In the genomic region with DNA sequence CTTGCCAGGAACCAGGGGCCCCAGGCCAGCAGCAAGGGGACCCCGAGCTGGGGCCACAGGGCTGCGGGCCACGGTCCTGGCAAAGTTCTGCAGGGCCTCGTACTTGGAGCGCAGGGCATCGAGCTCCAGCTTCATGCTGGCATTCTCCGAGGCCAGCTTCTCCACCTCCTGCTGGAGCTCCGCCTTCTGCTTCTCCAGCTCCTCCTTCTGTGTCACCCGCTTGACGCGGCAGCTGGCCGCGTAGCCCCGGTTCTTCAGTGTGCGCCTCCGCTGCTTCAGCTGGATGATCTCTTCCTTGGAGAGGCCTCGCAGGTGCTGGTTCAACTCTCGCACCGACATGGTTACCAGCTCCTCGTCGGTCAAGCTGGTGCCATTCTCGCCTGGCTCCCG, we compare ENCODE assay signal across 8 mouse cellular contexts. TPM values are rescaled to one million over a fixed set of nuclear protein-coding genes. Genes with fewer than 3 reads are reported as not detected.
DNase-seq lines count a peak whose midpoint lies in the region; ATAC-seq and TF ChIP-seq lines count a peak whose summit lies in the region.

No protein-coding gene starts in this region.

- no peak for ATAC-seq in midbrain, postnatal 0 days (ENCODE audit: low FRiP score)
- ATAC-seq in intestine, embryonic 16.5 days, result no peak
- ATAC-seq in lung, embryonic 15.5 days (ENCODE audit: borderline replicate concordance, extremely low read depth, low FRiP score, low TSS enrichment), result no peak

- no peak overlapping the region for H3K9ac ChIP-seq in midbrain, postnatal 0 days (replicated peaks; ENCODE audit: low read length, poor library complexity, severe bottlenecking)
- H3K9ac ChIP-seq in intestine, embryonic 16.5 days (ENCODE audit: low read depth, low read length), result peak overlapping the region; percentile 42
- no peak overlapping the region for H3K9ac ChIP-seq in lung, embryonic 15.5 days

- H3K36me3 ChIP-seq in midbrain, embryonic 10.5 days, result peaks cover 36% of the 10 kb centered on the region
- H3K36me3 ChIP-seq in midbrain, postnatal 0 days (ENCODE audit: insufficient read depth, low read length), result peaks cover 25% of the 10 kb centered on the region
- H3K36me3 ChIP-seq in intestine, embryonic 16.5 days (ENCODE audit: control insufficient read depth, insufficient read depth, low read length), result peaks cover 5% of the 10 kb centered on the region; the same call in 1 of the 2 replicates
- H3K36me3 ChIP-seq in lung, embryonic 15.5 days, result peaks cover 18% of the 10 kb centered on the region
- H3K36me3 ChIP-seq in splenic B cell, adult 2 months (ENCODE audit: control insufficient read depth, insufficient read depth, low read length, poor library complexity, severe bottlenecking), result no peaks in the 10 kb centered on the region

- WGBS in midbrain, embryonic 10.5 days, result 72% methylated on average over 23 of the region's 23 CpGs
- WGBS in midbrain, postnatal 0 days, result 76% methylated on average over 23 of the region's 23 CpGs
- 80% methylated on average over 23 of the region's 23 CpGs for WGBS in intestine, embryonic 16.5 days
- 74% methylated on average over 23 of the region's 23 CpGs for WGBS in lung, embryonic 15.5 days

- peak overlapping the region; percentile 97; the same call in 1 of the 2 replicates for H3K4me3 ChIP-seq in midbrain, embryonic 10.5 days
- H3K4me3 ChIP-seq in midbrain, postnatal 0 days (ENCODE audit: low read depth, low read length), result no peak overlapping the region
- peak overlapping the region; percentile 13; the same call in 1 of the 2 replicates for H3K4me3 ChIP-seq in intestine, embryonic 16.5 days (ENCODE audit: low read length)
- H3K4me3 ChIP-seq in lung, embryonic 15.5 days, result peak overlapping the region; percentile 1; the same call in 1 of the 2 replicates

- no peak for DNase-seq in midbrain, embryonic 10.5 days (ENCODE audit: low spot score)
- no peak for DNase-seq in midbrain, postnatal 0 days (ENCODE audit: low spot score)
- peak; percentile 61 for DNase-seq in c-Kit-negative CD71-positive TER-119-positive erythroid progenitor cells, embryonic 14.5 days (ENCODE audit: low read depth, low spot score)
- peak; percentile 56 for DNase-seq in splenic B cell, adult 2 months (ENCODE audit: low read depth, low spot score)
- no peak for DNase-seq in layer of hippocampus, adult 11-12 months (ENCODE audit: low spot score)
- no peak for DNase-seq in urinary bladder, postnatal 14 days (ENCODE audit: low spot score)

- no peak overlapping the region; the same call in 1 of the 2 replicates for H3K27ac ChIP-seq in midbrain, embryonic 10.5 days (replicated peaks)
- H3K27ac ChIP-seq in midbrain, postnatal 0 days (ENCODE audit: low read depth, low read length), result no peak overlapping the region
- peak overlapping the region; percentile 31 for H3K27ac ChIP-seq in intestine, embryonic 16.5 days (ENCODE audit: low read length)
- 0 out of 2 replicates have a peak overlapping the region, but pooled peaks have one; percentile 15 for H3K27ac ChIP-seq in lung, embryonic 15.5 days

- TF ChIP-seq CTCF in midbrain, postnatal 0 days (IDR thresholded peaks at IDR 0.05), result no peak

- no peaks in the 10 kb centered on the region for H3K27me3 ChIP-seq in midbrain, embryonic 10.5 days (ENCODE audit: low read depth, poor library complexity, severe bottlenecking)
- no peaks in the 10 kb centered on the region for H3K27me3 ChIP-seq in midbrain, postnatal 0 days (ENCODE audit: insufficient read depth, low read length)
- no peaks in the 10 kb centered on the region for H3K27me3 ChIP-seq in intestine, embryonic 16.5 days (replicated peaks; ENCODE audit: control insufficient read depth, insufficient read depth, low read length)
- H3K27me3 ChIP-seq in lung, embryonic 15.5 days, result no peaks in the 10 kb centered on the region
- no peaks in the 10 kb centered on the region for H3K27me3 ChIP-seq in splenic B cell, adult 2 months (ENCODE audit: control insufficient read depth, insufficient read depth, low read length, poor library complexity, severe bottlenecking)

- no peak overlapping the region for H3K4me2 ChIP-seq in midbrain, postnatal 0 days (ENCODE audit: low read depth, low read length, poor library complexity, severe bottlenecking)
- H3K4me2 ChIP-seq in intestine, embryonic 16.5 days (ENCODE audit: low read depth, low read length), result peak overlapping the region; percentile 24
- no peak overlapping the region for H3K4me2 ChIP-seq in lung, embryonic 15.5 days

- H3K4me1 ChIP-seq in midbrain, embryonic 10.5 days, result peaks cover 64% of the 10 kb centered on the region
- peaks cover 8% of the 10 kb centered on the region for H3K4me1 ChIP-seq in midbrain, postnatal 0 days (ENCODE audit: insufficient read depth, low read length)
- H3K4me1 ChIP-seq in intestine, embryonic 16.5 days (ENCODE audit: control insufficient read depth, insufficient read depth, low read length), result peaks cover 41% of the 10 kb centered on the region
- peaks cover 49% of the 10 kb centered on the region for H3K4me1 ChIP-seq in lung, embryonic 15.5 days

- no peaks in the 10 kb centered on the region for H3K9me3 ChIP-seq in midbrain, embryonic 10.5 days (replicated peaks)
- no peaks in the 10 kb centered on the region for H3K9me3 ChIP-seq in midbrain, postnatal 0 days (ENCODE audit: low read length)
- no peaks in the 10 kb centered on the region for H3K9me3 ChIP-seq in intestine, embryonic 16.5 days (ENCODE audit: control insufficient read depth, low read length)
- no peaks in the 10 kb centered on the region for H3K9me3 ChIP-seq in lung, embryonic 15.5 days

RNA-seq across cellular contexts. Expression of gene Mafg, which starts 4.1 kb away (rescaled TPM):
- polyA plus RNA-seq in midbrain, embryonic 10.5 days (2016; fragmentation: Nextera tagmentation; extraction: Ambion mirVana), result 19.8 and 23.0 TPM in 2 replicates
- total RNA-seq in midbrain, postnatal 0 days (2014; rRNA removed), result 42.1 and 46.5 TPM in 2 replicates
- 40.8 and 41.7 TPM in 2 replicates for polyA plus RNA-seq in midbrain, postnatal 0 days (2015; fragmentation: Nextera tagmentation; extraction: Ambion mirVana)
- polyA plus RNA-seq in intestine, embryonic 16.5 days (2015; fragmentation: Nextera tagmentation; extraction: Ambion mirVana), result 16.3 and 16.9 TPM in 2 replicates
- 23.3 and 24.5 TPM in 2 replicates for polyA plus RNA-seq in lung, embryonic 15.5 days (2015; fragmentation: Nextera tagmentation; extraction: Ambion mirVana)

RNA-seq across cellular contexts. Expression of gene Sirt7, which starts 4.3 kb away (rescaled TPM):
- 34.2 and 37.4 TPM in 2 replicates for polyA plus RNA-seq in midbrain, embryonic 10.5 days (2016; fragmentation: Nextera tagmentation; extraction: Ambion mirVana)
- 31.3 and 39.7 TPM in 2 replicates for total RNA-seq in midbrain, postnatal 0 days (2014; rRNA removed)
- 34.7 and 36.0 TPM in 2 replicates for polyA plus RNA-seq in midbrain, postnatal 0 days (2015; fragmentation: Nextera tagmentation; extraction: Ambion mirVana)
- 47.7 and 52.9 TPM in 2 replicates for polyA plus RNA-seq in intestine, embryonic 16.5 days (2015; fragmentation: Nextera tagmentation; extraction: Ambion mirVana)
- polyA plus RNA-seq in lung, embryonic 15.5 days (2015; fragmentation: Nextera tagmentation; extraction: Ambion mirVana), result 32.6 and 34.3 TPM in 2 replicates

RNA-seq across cellular contexts. Expression of gene Pcyt2, which starts 11.6 kb away (rescaled TPM):
- polyA plus RNA-seq in midbrain, embryonic 10.5 days (2016; fragmentation: Nextera tagmentation; extraction: Ambion mirVana), result 140 and 151 TPM in 2 replicates
- 130 and 137 TPM in 2 replicates for total RNA-seq in midbrain, postnatal 0 days (2014; rRNA removed)
- 129 and 143 TPM in 2 replicates for polyA plus RNA-seq in midbrain, postnatal 0 days (2015; fragmentation: Nextera tagmentation; extraction: Ambion mirVana)
- polyA plus RNA-seq in intestine, embryonic 16.5 days (2015; fragmentation: Nextera tagmentation; extraction: Ambion mirVana), result 393 and 441 TPM in 2 replicates
- polyA plus RNA-seq in lung, embryonic 15.5 days (2015; fragmentation: Nextera tagmentation; extraction: Ambion mirVana), result 103 and 126 TPM in 2 replicates

RNA-seq across cellular contexts. Expression of gene Pycr1, which starts 14.2 kb away (rescaled TPM):
- polyA plus RNA-seq in midbrain, embryonic 10.5 days (2016; fragmentation: Nextera tagmentation; extraction: Ambion mirVana), result 37.6 and 43.4 TPM in 2 replicates
- 8.6 and 10.8 TPM in 2 replicates for total RNA-seq in midbrain, postnatal 0 days (2014; rRNA removed)
- 10.4 and 11.7 TPM in 2 replicates for polyA plus RNA-seq in midbrain, postnatal 0 days (2015; fragmentation: Nextera tagmentation; extraction: Ambion mirVana)
- 24.8 and 26.6 TPM in 2 replicates for polyA plus RNA-seq in intestine, embryonic 16.5 days (2015; fragmentation: Nextera tagmentation; extraction: Ambion mirVana)
- polyA plus RNA-seq in lung, embryonic 15.5 days (2015; fragmentation: Nextera tagmentation; extraction: Ambion mirVana), result 25.4 and 27.2 TPM in 2 replicates

RNA-seq across cellular contexts. Expression of gene Myadml2, which starts 18.6 kb away (rescaled TPM):
- polyA plus RNA-seq in midbrain, embryonic 10.5 days (2016; fragmentation: Nextera tagmentation; extraction: Ambion mirVana), result 0.15 TPM in 1 of 2 replicates, not detected in the other
- 1.5 and 1.6 TPM in 2 replicates for total RNA-seq in midbrain, postnatal 0 days (2014; rRNA removed)
- 1.4 and 1.7 TPM in 2 replicates for polyA plus RNA-seq in midbrain, postnatal 0 days (2015; fragmentation: Nextera tagmentation; extraction: Ambion mirVana)
- 0.26 TPM in 1 of 2 replicates, not detected in the other for polyA plus RNA-seq in intestine, embryonic 16.5 days (2015; fragmentation: Nextera tagmentation; extraction: Ambion mirVana)
- 0.55 and 1.3 TPM in 2 replicates for polyA plus RNA-seq in lung, embryonic 15.5 days (2015; fragmentation: Nextera tagmentation; extraction: Ambion mirVana)

Comparison
In these comparisons a context has a peak if more than half of its experiments do, and no peak if none do; other contexts are left out.
1. DNase-seq: peak in c-Kit-negative CD71-positive TER-119-positive erythroid progenitor cells, embryonic 14.5 days (single experiment) and splenic B cell, adult 2 months (single experiment); none in midbrain, embryonic 10.5 days (single experiment), midbrain, postnatal 0 days (single experiment), layer of hippocampus, adult 11-12 months (single experiment) and urinary bladder, postnatal 14 days (single experiment).
2. H3K27ac ChIP-seq: peak in intestine, embryonic 16.5 days (single experiment) and lung, embryonic 15.5 days (single experiment); none in midbrain, embryonic 10.5 days (single experiment) and midbrain, postnatal 0 days (single experiment).